Mouse (Mus musculus): ENCODE results near the gene Olfr835. TPM values are rescaled to one million over a fixed set of nuclear protein-coding genes. Genes with fewer than 3 reads are reported as not detected.

The Olfr835 gene
- polyA plus RNA-seq (2012; rRNA removed), result not detected in 2 replicates

DNA sequence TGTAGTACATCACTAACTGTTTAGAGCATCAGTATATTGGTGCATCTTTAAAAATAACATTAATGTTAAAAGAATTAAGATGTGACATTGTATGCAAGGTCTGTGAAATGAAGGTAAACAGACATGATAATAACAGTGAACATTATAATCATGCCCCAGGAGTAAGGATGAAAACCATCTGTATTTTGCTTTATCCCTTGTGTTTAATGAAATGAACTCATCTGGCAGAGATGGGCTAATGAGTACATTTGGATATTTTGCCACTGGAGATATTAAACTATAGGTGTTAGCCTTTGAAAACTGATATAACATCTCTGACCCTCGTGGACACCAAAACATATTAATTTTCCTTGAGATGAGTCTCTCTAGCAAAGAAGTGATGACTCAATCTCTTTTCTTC lies at the start of gene Olfr835:
Gene Olfr835, plus strand, starts transcription at position 301 of the 400 bp plus-strand sequence.

GRCm38 (mm10) chr9:18987690-18988089 lies 44.8 kb upstream of the Olfr835 start, which contains the start of gene Olfr834:
Gene Olfr834, plus strand, starts transcription at chr9:18987990.

Other genes starting within 250 kb of the Olfr835 start
- not detected in 2 replicates for gene Olfr828, start 213.2 kb upstream of the Olfr835 start, polyA plus RNA-seq (2012; rRNA removed)
- gene Olfr829, start 177.8 kb upstream of the Olfr835 start, polyA plus RNA-seq (2012; rRNA removed), result not detected in 2 replicates
- gene Olfr830, start 158.0 kb upstream of the Olfr835 start, polyA plus RNA-seq (2012; rRNA removed), result not detected in 2 replicates
- gene Olfr832, start 95.6 kb upstream of the Olfr835 start, polyA plus RNA-seq (2012; rRNA removed), result not detected in 2 replicates
- not detected in 2 replicates for gene Olfr834, start 44.7 kb upstream of the Olfr835 start, polyA plus RNA-seq (2012; rRNA removed)
- not detected in 2 replicates for gene Olfr836, start 87.6 kb downstream of the Olfr835 start, polyA plus RNA-seq (2012; rRNA removed)
- not detected in 2 replicates for gene Olfr837, start 103.6 kb downstream of the Olfr835 start, polyA plus RNA-seq (2012; rRNA removed)
- gene Olfr839-ps1, start 144.6 kb downstream of the Olfr835 start, polyA plus RNA-seq (2012; rRNA removed), result not detected in 2 replicates
- not detected in 2 replicates for gene Olfr843, start 219.3 kb downstream of the Olfr835 start, polyA plus RNA-seq (2012; rRNA removed)

All from liver, embryonic 14 days (tissue).